Mouse (Mus musculus) thymus, adult 18-20 months (tissue): Measurements from ENCODE around the gene Cnot8.

Experiments
- DNase-seq, 2 experiments: peaks; one replicate each; pipeline ENCODE4 v3.0.0; 2022; ENCODE audit warnings: mixed read lengths in 2 of 2

Cnot8 gene

GRCm38 (mm10) chr11:58167822-58168166 lies 63.8 kb downstream of the Cnot8 start:
- no peak for DNase-seq
